Mouse (Mus musculus) hindbrain, embryonic 14.5 days (tissue): Measurements from ENCODE around the gene Cdt1. TPM values are rescaled to one million over a fixed set of nuclear protein-coding genes. Genes with fewer than 3 reads are reported as not detected.
"Not testable (repeated sequence)": the region's sequence is repeated elsewhere in the genome, so short reads cannot be mapped to it uniquely, and the experiment has no call there.

Experiments used
- ATAC-seq: fragments of 200-750 bp; cut with Nextera tagmentation; 2 replicates; pipeline ENCODE4 v1.8.0; 2017; ENCODE audit warnings: moderate number of reproducible peaks, mild to moderate bottlenecking, moderate TSS enrichment, moderate library complexity; ENCODE audit not compliant: low FRiP score
- DNase-seq: peaks from one replicate; pipeline ENCODE4 v3.0.0-alpha.2; 2015; ENCODE audit warnings: low spot score
- H3K27ac ChIP-seq: fragments of 300-500 bp; sonication (generic); 2 replicates; pipeline ENCODE4 v1.5.1; 2014; ENCODE audit warnings: mild to moderate bottlenecking, moderate library complexity
- H3K27me3 ChIP-seq: fragments of 300-500 bp; sonication (generic); 2 replicates; pipeline ENCODE4 v1.6.1; 2014; ENCODE audit warnings: mild to moderate bottlenecking, low read length, mixed read lengths; ENCODE audit not compliant: control insufficient read depth, insufficient read depth
- H3K36me3 ChIP-seq: fragments of 300-500 bp; sonication (generic); replicated peaks from 2 replicates; pipeline ENCODE4 v1.6.1; 2014; ENCODE audit not compliant: control insufficient read depth, insufficient read depth
- H3K4me1 ChIP-seq: fragments of 300-500 bp; sonication (generic); replicated peaks from 2 replicates; pipeline ENCODE4 v1.6.1; 2014; ENCODE audit warnings: antibody characterized with exemption, low read length, mixed read lengths; ENCODE audit not compliant: control insufficient read depth, insufficient read depth
- H3K4me2 ChIP-seq: fragments of 300-500 bp; sonication (generic); replicated peaks from 2 replicates; pipeline ENCODE4 v1.6.1; 2014; ENCODE audit warnings: mild to moderate bottlenecking, moderate library complexity
- H3K4me3 ChIP-seq: fragments of 300-500 bp; sonication (generic); replicated peaks from 2 replicates; pipeline ENCODE4 v1.5.1; 2014; ENCODE audit warnings: mild to moderate bottlenecking, low read length
- H3K9ac ChIP-seq: fragments of 300-500 bp; sonication (generic); 2 replicates; pipeline ENCODE4 v1.6.1; 2014
- H3K9me3 ChIP-seq: fragments of 300-500 bp; sonication (generic); 2 replicates; pipeline ENCODE4 v1.6.1; 2016; ENCODE audit warnings: low read length; ENCODE audit not compliant: control insufficient read depth
- WGBS: fragments of 180-500 bp; shearing (Covaris S2); extraction: QIAGEN DNeasy Blood & Tissue Kit; methylation state at CpG from one replicate; pipeline ENCODE4 v1.1.7; 2014; 5-methylcytosine and 5-hydroxymethylcytosine counted together
- polyA plus RNA-seq: library from polyadenylated mRNA; unstranded; fragments of >200 nt; fragmentation: Nextera tagmentation; extraction: Ambion mirVana; gene quantifications from 2 replicates; pipeline ENCODE4 v1.2.1, GENCODE M21; 2014

Gene Cdt1
- polyA plus RNA-seq, 1 experiment from 2014 or later = 6.2 TPM

DNA sequence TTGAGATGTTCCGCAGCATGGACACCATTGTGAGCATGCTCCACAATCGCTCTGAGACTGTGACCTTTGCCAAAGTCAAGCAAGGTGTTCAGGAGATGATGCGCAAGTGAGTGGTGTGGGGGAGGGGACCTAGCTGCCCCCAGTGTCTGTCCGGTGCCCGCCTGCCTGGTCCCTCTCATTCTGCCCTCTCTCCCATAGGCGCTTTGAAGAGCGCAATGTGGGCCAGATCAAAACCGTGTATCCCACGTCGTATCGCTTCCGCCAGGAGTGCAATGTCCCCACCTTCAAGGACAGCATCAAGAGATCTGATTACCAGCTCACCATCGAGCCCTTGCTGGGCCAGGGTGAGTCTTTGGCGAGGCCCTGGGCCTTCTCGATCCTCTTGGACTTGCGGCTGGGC, 2.2 kb downstream of the Cdt1 start:
- no peak overlapping the region for H3K4me3 ChIP-seq
- H3K27me3 ChIP-seq = no peaks in the 10 kb centered on the region
- H3K27ac ChIP-seq = no peak overlapping the region
- WGBS = 93% methylated on average over 16 of the region's 16 CpGs
- DNase-seq (no peak), ATAC-seq (no peak)
- peaks cover 11% of the 10 kb centered on the region; the same call in 1 of the 2 replicates for H3K36me3 ChIP-seq
- peaks cover 28% of the 10 kb centered on the region for H3K4me1 ChIP-seq
- no peak overlapping the region for H3K9ac ChIP-seq
- H3K9me3 ChIP-seq = no peaks in the 10 kb centered on the region
- no peak overlapping the region for H3K4me2 ChIP-seq

GRCm38 (mm10) chr8:122571153-122571552, 3.3 kb downstream of the Cdt1 start:
- H3K27ac ChIP-seq = no peak overlapping the region
- no peak for DNase-seq
- H3K4me2 ChIP-seq = no peak overlapping the region
- no peaks in the 10 kb centered on the region for H3K9me3 ChIP-seq
- H3K4me3 ChIP-seq = no peak overlapping the region
- ATAC-seq = no peak
- peaks cover 11% of the 10 kb centered on the region; the same call in 1 of the 2 replicates for H3K36me3 ChIP-seq
- 93% methylated on average over 11 of the region's 11 CpGs for WGBS
- no peak overlapping the region for H3K9ac ChIP-seq
- H3K27me3 ChIP-seq = no peaks in the 10 kb centered on the region
- H3K4me1 ChIP-seq = peaks cover 39% of the 10 kb centered on the region

DNA sequence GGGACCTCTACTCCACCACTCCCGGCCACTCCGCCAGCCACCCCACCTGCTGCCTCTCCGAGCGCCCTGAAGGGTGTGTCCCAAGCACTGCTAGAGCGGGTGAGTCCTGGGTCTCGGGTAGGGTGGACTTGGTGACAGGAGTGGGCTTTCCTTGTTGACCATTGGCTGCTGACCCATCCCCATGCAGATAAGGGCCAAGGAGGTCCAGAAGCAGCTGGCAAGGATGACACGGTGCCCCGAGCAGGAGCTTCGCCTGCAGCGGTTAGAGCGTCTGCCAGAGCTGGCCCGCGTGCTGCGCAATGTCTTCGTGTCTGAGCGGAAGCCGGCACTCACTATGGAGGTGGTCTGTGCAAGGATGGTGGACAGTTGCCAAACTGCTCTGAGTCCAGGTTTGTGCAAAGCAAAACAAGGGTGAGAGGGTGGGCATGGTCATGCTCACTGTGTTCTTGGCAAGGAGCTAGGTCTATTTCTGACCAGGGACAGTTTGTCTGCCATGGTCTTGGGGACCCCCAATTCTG, 4.0 kb downstream of the Cdt1 start:
- DNase-seq = no peak
- H3K4me2 ChIP-seq = no peak overlapping the region
- H3K4me3 ChIP-seq = no peak overlapping the region
- H3K36me3 ChIP-seq = peaks cover 11% of the 10 kb centered on the region; the same call in 1 of the 2 replicates
- H3K9me3 ChIP-seq = no peaks in the 10 kb centered on the region
- no peaks in the 10 kb centered on the region for H3K27me3 ChIP-seq
- no peak overlapping the region for H3K9ac ChIP-seq
- H3K4me1 ChIP-seq = peaks cover 34% of the 10 kb centered on the region
- WGBS = 89% methylated on average over 17 of the region's 17 CpGs
- no peak overlapping the region for H3K27ac ChIP-seq
- no peak for ATAC-seq

DNA sequence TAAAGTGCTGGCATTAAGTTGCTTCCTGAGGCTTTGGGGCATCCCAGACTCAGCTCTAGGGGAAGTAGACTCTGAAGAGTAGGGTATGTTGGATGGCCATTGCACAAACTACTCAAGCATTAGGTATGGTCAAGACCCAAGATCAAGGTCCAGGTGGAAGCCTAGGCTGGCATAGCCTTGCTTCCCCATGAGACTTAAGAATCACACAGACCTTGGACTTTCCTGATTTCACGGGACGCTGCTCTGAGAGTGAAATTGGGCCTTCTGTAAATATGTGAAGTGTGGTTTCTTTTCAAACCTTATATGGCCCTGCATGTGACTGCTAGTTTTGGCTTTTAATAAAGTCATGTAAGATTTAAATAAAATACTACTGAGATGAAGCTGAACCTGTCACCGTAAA, 4.9 kb downstream of the Cdt1 start:
- Histone ChIP-seq H3K9me3 (no peaks in the 10 kb centered on the region), H3K27ac (no peak overlapping the region), H3K9ac (no peak overlapping the region), H3K4me3 (no peak overlapping the region), H3K4me2 (no peak overlapping the region), H3K27me3 (no peaks in the 10 kb centered on the region), H3K4me1 (peaks cover 33% of the 10 kb centered on the region), H3K36me3 (peaks cover 11% of the 10 kb centered on the region; the same call in 1 of the 2 replicates)
- 92% methylated on average over 3 of the region's 3 CpGs for WGBS
- DNase-seq (no peak), ATAC-seq (no peak)

DNA sequence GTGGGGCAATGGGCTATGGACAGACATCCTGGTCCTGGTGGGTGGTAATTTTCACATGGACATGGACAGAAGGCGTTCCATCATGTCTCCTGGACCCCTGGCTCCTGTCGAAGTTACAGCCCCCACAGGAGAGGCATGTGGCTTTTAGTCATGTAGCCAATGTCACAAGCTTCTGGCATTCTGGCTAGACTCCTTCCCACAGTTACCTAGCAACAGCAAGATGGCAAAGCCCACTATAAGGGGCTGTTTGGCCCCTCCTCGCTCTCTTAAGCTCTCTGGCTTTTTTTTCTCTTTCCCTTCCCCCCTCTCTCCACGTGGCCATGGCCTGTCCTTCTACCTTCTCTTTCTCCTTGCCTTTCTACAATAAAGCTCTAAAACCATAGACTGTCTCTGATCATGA, 5.4 kb downstream of the Cdt1 start:
- not testable (repeated sequence) for ATAC-seq, H3K4me3 ChIP-seq, H3K9me3 ChIP-seq, H3K4me2 ChIP-seq, DNase-seq, H3K9ac ChIP-seq, H3K27ac ChIP-seq, H3K27me3 ChIP-seq
- Histone ChIP-seq H3K36me3 (peaks cover 11% of the 10 kb centered on the region; the same call in 1 of the 2 replicates), H3K4me1 (peaks cover 33% of the 10 kb centered on the region)
- WGBS = 28% methylated on average over 4 of the region's 4 CpGs

GRCm38 (mm10) chr8:122573577-122573976, 5.8 kb downstream of the Cdt1 start:
- no peak for ATAC-seq
- Histone ChIP-seq H3K9ac (no peak overlapping the region), H3K27ac (no peak overlapping the region), H3K9me3 (no peaks in the 10 kb centered on the region), H3K27me3 (no peaks in the 10 kb centered on the region), H3K36me3 (peaks cover 11% of the 10 kb centered on the region; the same call in 1 of the 2 replicates), H3K4me2 (no peak overlapping the region), H3K4me1 (peaks cover 29% of the 10 kb centered on the region), H3K4me3 (no peak overlapping the region)
- DNase-seq = no peak
- WGBS = 51% methylated on average over 9 of the region's 9 CpGs

DNA sequence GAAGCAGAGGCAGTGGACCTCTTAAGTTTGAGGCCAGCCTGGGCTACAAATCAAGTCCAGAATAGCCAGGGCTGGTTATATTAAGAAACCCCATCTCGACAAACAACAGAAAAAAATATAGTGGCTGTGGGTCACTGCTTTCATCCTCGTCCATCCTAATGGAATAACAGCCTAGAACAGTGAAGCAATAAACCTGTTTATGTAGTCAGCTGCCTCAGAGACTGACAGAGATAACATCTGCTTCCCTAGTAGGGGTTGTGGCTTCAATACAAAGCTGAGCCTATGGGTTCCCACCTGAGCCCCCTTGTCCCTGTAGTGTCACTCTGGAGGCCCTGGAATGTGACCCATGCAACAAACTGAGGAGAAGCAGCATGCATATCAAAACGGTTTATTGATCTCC, 6.4 kb downstream of the Cdt1 start:
- peaks cover 22% of the 10 kb centered on the region for H3K4me1 ChIP-seq
- H3K36me3 ChIP-seq = peaks cover 11% of the 10 kb centered on the region; the same call in 1 of the 2 replicates
- no peak overlapping the region for H3K9ac ChIP-seq
- H3K27ac ChIP-seq = no peak overlapping the region
- H3K4me2 ChIP-seq = no peak overlapping the region
- ATAC-seq = no peak
- H3K27me3 ChIP-seq = no peaks in the 10 kb centered on the region
- WGBS = 52% methylated on average over 3 of the region's 3 CpGs
- H3K9me3 ChIP-seq = no peaks in the 10 kb centered on the region
- H3K4me3 ChIP-seq = no peak overlapping the region
- DNase-seq = no peak

- Histone ChIP-seq H3K27ac (no peak overlapping the region), H3K4me1 (peaks cover 22% of the 10 kb centered on the region), H3K4me3 (no peak overlapping the region), H3K4me2 (peak overlapping the region; percentile 75; the same call in 1 of the 2 replicates), H3K9ac (no peak overlapping the region), H3K9me3 (no peaks in the 10 kb centered on the region), H3K27me3 (no peaks in the 10 kb centered on the region), H3K36me3 (peaks cover 11% of the 10 kb centered on the region; the same call in 1 of the 2 replicates)
- 48% methylated on average over 10 of the region's 10 CpGs for WGBS
- DNase-seq (no peak), ATAC-seq (no peak)
Observed at GRCm38 (mm10) chr8:122574667-122575251, 6.9 kb downstream of the Cdt1 start.

GRCm38 (mm10) chr8:122575286-122575685, 7.5 kb downstream of the Cdt1 start:
- Histone ChIP-seq H3K4me2 (peak overlapping the region; percentile 75), H3K27ac (no peak overlapping the region), H3K9ac (peak overlapping the region; percentile 80; the same call in 1 of the 2 replicates), H3K4me3 (peak overlapping the region; percentile 53; the same call in 1 of the 2 replicates), H3K9me3 (no peaks in the 10 kb centered on the region), H3K27me3 (no peaks in the 10 kb centered on the region), H3K36me3 (peaks cover 7% of the 10 kb centered on the region; the same call in 1 of the 2 replicates), H3K4me1 (peaks cover 22% of the 10 kb centered on the region)
- no peak for ATAC-seq
- 71% methylated on average over 8 of the region's 8 CpGs for WGBS
- DNase-seq = no peak
